Mouse (Mus musculus) bone marrow macrophage, adult 2 months (primary cell): ENCODE data around the gene Arrb1. TPM values are rescaled to one million over a fixed set of nuclear protein-coding genes. Genes with fewer than 3 reads are reported as not detected.

Experiments used
- H3K27ac ChIP-seq: 2 replicates; pipeline ENCODE4 v1.5.1; 2012; ENCODE audit warnings: low read depth, low read length; ENCODE audit not compliant: insufficient read depth
- H3K4me1 ChIP-seq: 2 replicates; pipeline ENCODE4 v1.6.1; 2012; ENCODE audit warnings: low read length; ENCODE audit not compliant: control insufficient read depth, insufficient read depth
- H3K4me3 ChIP-seq: 2 replicates; pipeline ENCODE4 v1.5.1; 2012; ENCODE audit warnings: mild to moderate bottlenecking, low read length, moderate library complexity; ENCODE audit not compliant: insufficient read depth
- CTCF ChIP-seq: IDR thresholded peaks from 2 replicates; pipeline ENCODE4 v1.5.1; 2012; ENCODE audit warnings: low read depth, mild to moderate bottlenecking, low read length, moderate library complexity
- POLR2A ChIP-seq: IDR thresholded peaks from 2 replicates; pipeline ENCODE4 v1.6.1; 2012; ENCODE audit warnings: mild to moderate bottlenecking, low read depth, low read length, borderline replicate concordance
- polyA plus RNA-seq: library from polyadenylated mRNA; stranded (reverse); fragments of >200 nt; gene quantifications from 2 replicates; pipeline ENCODE4 v1.2.4, GENCODE M21; 2012; ENCODE audit not compliant: missing spikeins, insufficient read depth, insufficient read length

The Arrb1 gene
- polyA plus RNA-seq, 1 experiment: 135 TPM

DNA sequence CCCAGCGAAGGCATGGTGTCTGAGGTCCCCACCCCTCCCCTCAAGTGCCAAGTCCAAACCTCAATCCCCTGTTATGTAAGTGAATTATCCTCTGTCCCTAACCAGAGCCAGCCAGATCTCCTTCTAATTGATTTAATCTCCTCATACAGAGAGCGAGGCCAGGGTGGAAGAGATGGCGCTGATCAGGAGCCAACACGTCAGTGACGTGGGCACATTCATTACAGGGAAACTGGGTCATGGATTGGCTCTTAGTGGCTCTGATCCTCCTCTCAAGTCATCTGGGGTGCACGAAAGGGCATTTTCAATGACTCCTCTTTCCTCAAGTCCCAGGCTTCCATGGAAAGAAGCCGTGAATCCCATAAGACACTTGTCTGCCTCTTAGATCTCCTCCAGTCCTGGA lies 109.4 kb downstream of the Arrb1 start:
- H3K4me1 ChIP-seq: no peaks in the 10 kb centered on the region
- no peak overlapping the region for H3K27ac ChIP-seq
- TF ChIP-seq CTCF (no peak), POLR2A (no peak)
- H3K4me3 ChIP-seq: no peak overlapping the region

DNA sequence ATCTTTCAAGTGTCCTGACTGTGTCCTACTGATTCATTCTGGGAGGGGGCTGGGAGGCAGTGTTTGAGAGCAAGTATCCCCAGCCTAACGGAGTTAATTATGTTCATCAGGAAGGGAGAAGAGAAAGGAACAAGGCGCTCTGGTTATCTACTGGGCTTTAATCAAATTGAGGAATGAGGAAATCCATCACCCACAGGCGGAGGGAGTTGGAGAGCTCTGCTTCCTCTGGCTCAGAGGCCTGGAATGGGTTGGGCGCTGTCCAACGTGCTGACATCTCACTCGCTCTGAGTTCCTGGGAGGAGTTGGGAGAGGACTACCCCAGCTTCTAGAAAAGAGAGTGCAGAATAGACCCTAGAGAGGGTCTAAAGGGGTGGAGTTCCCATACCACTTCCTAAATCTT lies 113.4 kb downstream of the Arrb1 start:
- Histone ChIP-seq H3K27ac (no peak overlapping the region), H3K4me3 (no peak overlapping the region), H3K4me1 (no peaks in the 10 kb centered on the region)
- TF ChIP-seq POLR2A (no peak), CTCF (no peak)

DNA sequence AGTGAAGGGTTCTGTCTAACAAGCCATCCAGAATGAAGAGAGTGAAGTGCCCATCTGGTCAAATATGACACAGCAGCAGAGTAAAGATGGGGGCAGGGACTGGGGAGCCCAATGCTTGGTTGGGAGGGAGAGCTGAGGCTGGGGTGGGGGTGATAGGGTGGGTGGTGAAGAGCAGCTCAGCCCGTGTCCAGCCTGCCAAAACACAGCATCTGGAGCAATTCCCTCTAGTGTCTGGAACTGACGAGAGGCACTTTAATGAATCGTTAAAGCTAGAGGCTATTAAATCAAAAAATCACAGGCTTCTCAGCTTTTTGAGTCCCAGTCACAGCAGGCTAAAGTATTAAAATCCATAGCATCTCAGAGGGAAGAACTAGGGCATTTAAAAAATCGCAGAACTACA lies 114.3 kb downstream of the Arrb1 start:
- no peak for TF ChIP-seq CTCF
- TF ChIP-seq POLR2A: no peak
- H3K4me1 ChIP-seq: no peaks in the 10 kb centered on the region
- H3K4me3 ChIP-seq: no peak overlapping the region
- H3K27ac ChIP-seq: no peak overlapping the region

DNA sequence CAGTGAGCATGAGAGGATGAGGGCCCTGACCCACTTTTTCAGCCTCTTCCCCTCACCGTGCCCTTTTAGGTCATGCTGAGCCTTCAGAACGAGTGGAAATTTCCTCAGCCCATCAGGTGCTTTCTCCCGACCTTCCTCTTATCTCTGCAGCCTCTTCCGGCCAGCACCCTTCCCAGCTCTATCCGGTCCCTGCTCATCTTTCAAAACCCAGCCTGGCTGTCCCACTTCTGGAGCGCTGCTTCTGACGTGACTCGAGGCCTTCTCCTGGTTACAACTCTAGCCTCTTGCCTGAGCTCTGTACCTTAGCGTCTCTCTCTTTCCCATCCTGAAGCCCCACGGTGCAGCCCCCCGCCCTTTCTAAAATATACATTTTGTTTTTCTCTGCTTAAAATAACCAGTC lies 119.0 kb downstream of the Arrb1 start:
- Histone ChIP-seq H3K4me1 (no peaks in the 10 kb centered on the region), H3K4me3 (no peak overlapping the region), H3K27ac (no peak overlapping the region)
- no peak for TF ChIP-seq POLR2A
- TF ChIP-seq CTCF: no peak

Other genes starting within 250 kb of the Arrb1 start
- gene Serpinh1, start 182.2 kb upstream of the Arrb1 start, polyA plus RNA-seq: 7.2 and 8.5 TPM in 2 replicates
- 11.1 and 13.8 TPM in 2 replicates for gene Gdpd5, start 154.1 kb upstream of the Arrb1 start, polyA plus RNA-seq
- gene Klhl35, start 69.5 kb upstream of the Arrb1 start, polyA plus RNA-seq: 0.63 TPM in 1 of 2 replicates, not detected in the other
- 1,023 and 1,161 TPM in 2 replicates for gene Rps3, start 51.7 kb upstream of the Arrb1 start, polyA plus RNA-seq
- gene Tpbgl, start 91.6 kb downstream of the Arrb1 start, polyA plus RNA-seq: 0.61 and 0.78 TPM in 2 replicates
- 7.2 and 8.6 TPM in 2 replicates for gene Slco2b1, start 175.9 kb downstream of the Arrb1 start, polyA plus RNA-seq
- not detected in 2 replicates for gene Olfr520, start 194.8 kb downstream of the Arrb1 start, polyA plus RNA-seq
- not detected in 2 replicates for gene Olfr521, start 228.0 kb downstream of the Arrb1 start, polyA plus RNA-seq